Mouse (Mus musculus): ENCODE data around the gene Cbwd1. TPM values are rescaled to one million over a fixed set of nuclear protein-coding genes. Genes with fewer than 3 reads are reported as not detected.
A peak's percentile ranks its signal among the peaks of the same experiment; 100 is the strongest.
"Not testable (repeated sequence)": the region's sequence is repeated elsewhere in the genome, so short reads cannot be mapped to it uniquely, and the experiment has no call there.

Cbwd1 gene
- polyA plus RNA-seq, 1 experiment = 1.6 TPM

DNA sequence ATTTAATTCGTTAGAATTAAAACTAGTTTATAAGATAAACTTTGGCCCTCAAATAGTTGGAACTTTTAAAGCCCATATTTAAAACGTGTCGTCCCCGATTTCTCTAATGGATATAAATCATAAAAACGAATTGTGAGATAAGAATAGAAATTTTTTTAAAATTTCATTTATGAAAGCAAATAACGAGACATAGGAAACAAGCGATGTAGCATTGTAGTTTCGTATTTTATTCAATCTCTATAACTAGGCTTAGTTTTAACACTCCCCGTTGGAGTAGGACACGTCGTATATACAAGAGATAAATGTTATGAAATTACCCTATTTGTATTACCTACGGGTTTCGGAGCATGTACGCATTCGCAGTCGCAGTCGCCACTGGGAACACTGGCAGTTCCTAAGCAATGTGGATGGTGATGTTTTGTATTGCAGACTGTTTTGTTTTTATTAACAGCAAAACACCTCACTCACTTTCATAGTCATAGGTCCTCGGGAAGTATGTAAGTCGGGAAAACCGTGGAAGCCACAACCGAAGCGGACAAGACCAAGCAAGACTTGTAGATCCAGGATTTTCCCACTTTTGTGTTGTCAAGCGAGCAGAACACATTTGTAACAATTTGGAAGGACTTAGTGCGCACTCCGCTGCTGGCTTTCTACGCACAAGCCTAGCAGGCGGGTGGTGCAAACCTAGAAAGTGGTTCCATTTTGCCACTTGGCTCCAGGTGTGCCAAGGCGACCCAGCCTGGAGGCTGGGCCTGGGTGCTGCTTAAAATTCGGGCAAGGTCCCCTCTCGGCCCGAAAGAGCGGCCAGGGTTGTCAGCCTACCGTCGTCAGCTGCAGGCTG lies 62.5 kb downstream of the Cbwd1 start:
- no peak for DNase-seq (ENCODE audit: low read depth, low spot score)
- WGBS = 8% methylated on average over 34 of the region's 34 CpGs

DNA sequence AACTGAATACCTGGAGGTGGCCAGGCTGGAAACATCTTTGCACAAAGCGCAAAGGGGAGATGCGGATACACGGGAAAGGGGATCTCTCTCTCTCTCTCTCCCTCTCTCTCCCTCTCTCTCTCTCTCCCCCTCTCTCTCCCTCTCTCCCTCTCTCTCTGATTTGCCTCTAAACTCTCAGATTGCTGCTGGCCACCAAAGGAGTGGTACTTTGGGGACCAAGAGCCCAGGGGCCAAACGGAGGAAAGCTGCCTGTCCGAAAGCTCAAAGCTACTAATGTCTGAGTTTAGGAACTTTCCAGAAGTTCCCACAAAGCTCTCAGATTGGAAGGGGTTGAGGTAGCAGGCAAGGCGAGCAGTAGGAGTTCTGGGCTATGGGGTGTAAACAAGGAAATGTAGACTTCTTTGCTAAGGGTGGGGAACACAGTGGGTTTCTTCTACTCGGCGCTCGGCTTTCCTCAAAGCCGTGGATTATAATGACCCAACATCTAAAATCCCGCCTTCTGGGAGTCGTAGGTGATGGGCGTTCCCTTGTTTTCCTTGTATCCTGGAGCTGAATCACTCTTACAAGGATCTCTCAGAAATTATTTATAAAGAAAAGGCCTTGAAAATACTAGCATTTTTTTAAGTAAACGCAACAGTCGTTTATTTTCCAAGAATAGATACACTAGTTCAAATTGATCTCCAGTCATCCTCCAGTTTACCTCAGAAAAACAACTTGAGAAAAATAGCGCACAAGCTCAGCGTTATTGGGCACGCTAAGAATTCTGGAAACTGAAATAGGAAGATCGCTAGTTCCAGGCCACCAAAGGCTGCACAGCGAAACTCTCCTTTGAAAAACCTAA lies 63.3 kb downstream of the Cbwd1 start:
- 7% methylated on average over 20 of the region's 20 CpGs for WGBS

DNA sequence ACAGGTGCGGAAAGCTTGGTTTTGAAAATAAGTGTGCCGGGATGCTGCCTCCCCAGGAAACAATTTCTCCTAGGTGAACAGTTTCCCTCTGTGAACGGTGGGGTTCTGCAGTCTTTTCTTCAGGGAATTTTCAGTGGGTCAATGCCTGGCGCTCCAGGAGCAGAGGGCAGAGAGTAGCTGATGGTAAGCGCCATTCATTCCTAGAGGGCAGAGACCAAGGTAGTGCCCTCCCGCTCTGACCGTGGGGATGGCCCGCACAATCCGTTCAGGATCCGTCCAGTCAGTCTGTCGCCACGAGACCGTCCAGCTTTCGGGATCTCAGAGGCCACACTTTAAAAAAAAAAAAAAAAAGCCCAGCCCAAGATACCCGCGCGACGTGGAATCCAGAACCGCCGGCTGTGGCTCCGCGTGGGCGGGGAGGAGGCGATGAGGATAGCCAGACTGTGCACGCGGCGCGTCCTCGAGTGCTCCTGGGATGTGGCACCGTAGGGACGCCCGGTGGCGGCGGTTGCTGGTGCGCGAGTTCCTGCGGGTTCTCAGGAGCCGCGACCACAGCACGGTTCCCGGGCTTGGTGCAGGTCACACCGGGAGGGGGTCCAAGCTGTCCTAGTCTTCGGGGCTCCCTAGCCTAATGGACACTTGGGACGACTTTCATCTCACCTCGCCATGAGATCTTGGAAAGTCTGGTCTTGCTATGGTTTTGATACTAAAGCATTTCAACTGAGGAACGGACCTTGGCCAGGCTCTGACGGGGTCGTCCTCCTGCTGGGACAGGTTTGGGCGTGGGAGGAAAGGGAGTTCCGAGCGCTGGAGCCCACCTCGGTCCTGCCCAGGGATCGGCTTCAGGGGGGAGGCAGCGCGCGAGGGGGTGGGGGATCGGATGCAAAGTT lies 64.2 kb downstream of the Cbwd1 start:
- no peak for DNase-seq (ENCODE audit: low read depth, low spot score)
- WGBS = 3% methylated on average over 57 of the region's 57 CpGs

More for the DNA sequence above, 63.3 kb downstream of the Cbwd1 start:
- no peak for DNase-seq (ENCODE audit: low read depth, low spot score)

DNA sequence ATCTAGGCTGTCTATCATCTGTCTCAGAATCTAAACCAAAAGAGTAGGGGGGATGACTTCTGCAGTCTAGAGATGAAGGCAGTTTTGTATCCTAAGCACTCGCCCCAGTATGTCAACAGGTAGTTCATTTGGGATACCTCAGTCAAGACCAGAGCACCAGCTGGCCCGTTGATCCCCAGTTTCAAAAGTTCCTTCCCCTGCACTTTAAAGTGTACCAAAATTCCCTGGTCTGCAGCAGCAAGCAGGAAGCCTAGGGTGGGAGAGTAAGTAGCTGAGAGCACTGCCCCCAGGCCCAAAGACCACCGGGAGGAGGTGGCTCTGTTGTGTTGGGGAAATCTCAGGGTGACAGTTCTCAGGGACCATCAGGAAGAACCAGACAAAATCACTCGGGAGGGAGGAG lies 64.9 kb downstream of the Cbwd1 start:
- no peak for DNase-seq (ENCODE audit: low read depth, low spot score)
- 25% methylated on average over 4 of the region's 4 CpGs for WGBS

DNA sequence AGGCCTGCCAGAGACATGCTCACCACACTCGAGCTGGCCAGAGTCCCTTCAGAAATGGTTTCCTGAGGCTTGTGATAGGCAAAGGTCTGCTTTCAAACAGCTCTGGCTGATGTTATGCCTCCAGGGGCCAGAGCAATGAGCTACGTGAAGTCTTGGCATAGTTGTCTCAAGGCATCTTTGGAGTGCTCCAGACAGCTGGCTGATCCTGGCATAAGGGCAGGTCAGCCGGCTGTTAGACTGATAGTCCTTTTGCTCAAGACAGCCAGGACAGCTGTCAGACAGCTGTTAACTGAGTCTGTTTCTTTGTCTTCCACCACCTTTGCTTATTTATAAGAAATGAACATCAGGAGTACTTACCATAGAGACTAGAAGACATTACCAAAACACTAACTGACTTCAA lies 74.5 kb downstream of the Cbwd1 start:
- WGBS = 65% methylated on average over 3 of the region's 3 CpGs
- DNase-seq (ENCODE audit: low read depth, low spot score) = no peak

DNA sequence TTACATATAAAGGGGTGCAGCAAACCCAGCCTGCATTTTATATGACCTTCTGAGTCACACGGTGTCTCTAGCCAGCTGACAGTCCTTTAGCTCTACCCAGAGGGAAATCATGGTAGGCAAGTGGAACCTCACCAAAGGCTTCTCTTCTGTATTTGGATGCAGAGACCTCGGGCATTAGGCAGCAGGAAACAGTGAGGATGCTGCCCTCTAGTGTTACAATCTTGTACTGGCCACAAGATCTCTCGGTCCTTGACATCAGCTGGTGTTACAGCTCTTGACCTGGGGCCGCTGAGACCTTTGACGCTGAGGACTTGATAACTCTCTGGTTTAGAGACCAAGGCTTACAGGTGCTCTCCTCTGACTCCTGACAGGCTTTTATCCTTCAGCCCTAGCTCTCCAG lies 75.9 kb downstream of the Cbwd1 start:
- no peak for DNase-seq (ENCODE audit: low read depth, low spot score)
- WGBS = 5% methylated on average over 5 of the region's 5 CpGs

DNA sequence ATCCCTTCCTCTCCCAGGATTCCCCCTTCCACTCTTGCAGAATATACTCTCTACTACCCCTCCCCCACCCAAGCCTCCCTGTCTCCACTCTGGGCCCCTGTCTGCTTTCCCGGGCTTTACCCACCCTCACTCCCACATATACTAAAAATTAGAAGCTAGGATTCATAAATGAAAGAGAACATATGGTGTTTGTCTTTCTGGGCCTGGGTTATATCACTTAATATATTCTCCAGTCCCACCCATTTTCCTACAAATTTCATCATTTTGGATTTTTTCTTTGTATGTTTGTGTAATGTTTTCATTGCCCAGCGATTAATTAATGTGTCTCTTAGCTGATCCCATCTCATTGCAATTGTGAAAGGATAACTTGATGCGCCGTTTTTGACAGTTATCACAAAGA lies 80.2 kb downstream of the Cbwd1 start:
- DNase-seq (ENCODE audit: low read depth, low spot score) = no peak
- 62% methylated on average over 4 of the region's 4 CpGs for WGBS

DNA sequence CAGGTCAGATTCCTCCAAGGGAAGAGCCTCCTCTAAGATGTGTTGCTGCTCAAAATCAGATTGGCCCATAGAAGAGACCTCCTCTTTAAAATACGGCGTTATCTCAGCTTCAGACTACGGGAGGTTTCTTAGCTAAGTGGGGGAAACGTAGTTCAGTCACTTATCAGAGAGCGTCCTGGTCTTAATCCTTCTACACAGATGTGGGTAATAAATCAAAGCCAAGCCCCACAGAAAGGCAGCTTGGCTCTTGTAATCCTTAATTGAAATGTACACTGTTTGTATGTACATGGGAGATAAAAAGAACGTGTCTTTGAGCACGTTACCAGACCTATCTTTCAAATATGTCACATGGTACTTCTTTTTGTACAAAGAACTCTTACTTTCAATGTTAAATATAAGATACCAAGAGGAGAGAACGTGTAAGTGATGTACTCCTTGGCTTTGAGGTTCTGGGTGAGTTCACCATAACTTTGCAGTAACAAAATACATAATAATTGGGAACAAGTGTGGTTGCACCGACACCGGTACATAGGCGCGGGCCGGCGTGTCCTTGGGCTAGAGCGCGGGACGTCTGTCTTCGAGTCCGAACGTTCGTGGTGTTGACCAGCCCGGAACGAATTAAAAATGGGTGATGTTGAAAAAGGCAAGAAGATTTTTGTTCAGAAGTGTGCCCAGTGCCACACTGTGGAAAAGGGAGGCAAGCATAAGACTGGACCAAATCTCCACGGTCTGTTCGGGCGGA lies 86.1 kb downstream of the Cbwd1 start, which contains the start of gene Gm10053:
Gene Gm10053, plus strand, starts transcription at position 558 of the 742 bp plus-strand sequence.
- not testable (repeated sequence) for DNase-seq (ENCODE audit: low read depth, low spot score)
- 68% methylated on average over 23 of the region's 26 CpGs for WGBS

DNA sequence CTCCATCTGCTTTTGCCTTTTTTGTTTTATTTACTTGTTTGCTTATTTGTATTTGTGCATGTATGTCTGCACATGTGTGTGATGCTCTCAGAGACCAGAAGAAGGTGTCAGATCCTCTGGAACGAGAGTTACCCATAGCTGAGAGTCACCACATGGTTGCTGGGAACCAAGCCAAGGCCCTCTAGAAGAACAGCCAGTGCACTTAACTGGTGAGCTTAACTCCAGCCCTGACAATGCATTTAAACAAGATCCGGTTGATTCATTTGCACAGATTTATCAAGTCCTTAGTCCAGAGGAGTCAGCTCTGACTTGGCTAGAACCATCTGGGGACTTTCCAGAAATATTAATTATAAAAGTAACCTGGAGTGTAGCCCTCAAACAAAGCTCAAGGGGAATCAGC lies 87.5 kb downstream of the Cbwd1 start:
- WGBS = 33% methylated on average over 2 of the region's 2 CpGs
- no peak for DNase-seq (ENCODE audit: low read depth, low spot score)

DNA sequence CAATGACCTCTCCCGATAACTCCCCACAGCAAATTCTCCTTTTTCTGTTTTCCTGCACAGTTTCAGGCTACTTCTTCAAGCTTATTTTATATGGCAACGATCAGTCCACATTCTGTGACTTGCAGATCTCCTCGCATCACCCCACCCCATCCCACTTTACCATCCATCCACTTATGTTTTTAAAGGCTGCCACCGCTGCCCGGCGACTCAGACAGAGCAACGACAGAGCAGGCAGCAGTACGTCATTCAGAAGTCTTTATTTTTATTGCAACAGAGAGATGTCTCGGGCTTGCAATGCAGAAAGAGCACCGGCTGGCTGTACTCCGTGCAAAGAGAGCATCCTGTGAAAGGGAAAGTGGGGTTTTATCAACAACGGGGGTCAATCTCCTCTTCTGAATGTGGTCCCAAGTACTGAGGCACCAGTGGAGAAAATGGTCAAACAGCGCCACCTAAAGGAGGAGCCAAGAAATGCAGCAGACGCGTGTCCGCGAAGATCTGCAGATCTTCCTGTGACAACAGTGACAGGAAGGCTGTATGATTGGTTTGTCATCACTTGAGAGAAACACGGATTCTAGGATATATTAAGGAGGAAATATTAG lies 90.3 kb downstream of the Cbwd1 start:
- DNase-seq (ENCODE audit: low read depth, low spot score) = peak; percentile 43
- WGBS = 8% methylated on average over 18 of the region's 18 CpGs

Other genes with a start within 250 kb of the Cbwd1 start
- 36.3 and 40.2 TPM in 2 replicates for gene Pgm5, start 99.8 kb downstream of the Cbwd1 start, polyA plus RNA-seq (2012; rRNA removed)
- gene Gm10053, start 85.9 kb downstream of the Cbwd1 start, polyA plus RNA-seq (2012; rRNA removed) = 57.5 and 59.1 TPM in 2 replicates
- gene Foxd4, start 60.4 kb downstream of the Cbwd1 start, polyA plus RNA-seq (2012; rRNA removed) = not detected in 2 replicates
- gene Dock8, start 37.9 kb upstream of the Cbwd1 start, polyA plus RNA-seq (2012; rRNA removed) = 5.8 and 14.0 TPM in 2 replicates